Mouse (Mus musculus): Measurements from ENCODE around the gene Cbx4.

Gene Cbx4

DNA sequence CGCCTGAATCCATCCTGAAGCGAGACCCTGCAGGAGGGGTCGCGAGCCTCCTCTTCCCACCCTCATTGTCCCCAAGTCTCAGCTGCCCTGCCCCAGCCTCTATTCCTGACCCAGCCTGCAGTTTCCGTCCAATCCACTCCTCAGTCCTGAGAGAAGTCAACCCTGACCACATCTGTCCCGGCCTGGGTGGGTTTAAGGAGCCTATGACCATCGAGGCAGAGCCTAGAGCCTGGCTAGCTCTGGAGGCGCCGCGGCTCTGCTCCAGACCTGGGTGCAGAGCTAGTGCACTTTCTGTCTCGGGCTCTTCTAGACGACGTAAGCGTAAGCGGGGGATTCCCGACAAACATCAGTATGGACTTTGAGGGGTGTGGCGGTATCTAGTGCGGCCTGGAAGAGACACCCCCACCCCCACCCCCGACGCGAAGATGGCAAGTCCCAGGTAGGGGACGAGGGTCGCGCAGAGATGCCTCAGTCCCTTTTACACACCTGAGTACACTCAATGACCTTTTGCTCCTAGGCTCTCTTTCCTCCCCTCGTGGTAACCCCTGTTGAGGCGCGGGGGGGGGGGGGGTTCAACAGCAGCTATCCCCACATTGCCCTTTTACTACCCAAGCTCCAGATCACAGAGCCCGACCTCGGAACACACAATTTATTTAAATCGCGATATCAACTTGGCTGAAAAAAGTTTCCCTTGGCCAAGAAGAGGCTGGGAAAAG is 44.1 kb downstream of the Cbx4 start:
- DNase-seq (ENCODE audit: low spot score in 2 of 2), result no peak

DNA sequence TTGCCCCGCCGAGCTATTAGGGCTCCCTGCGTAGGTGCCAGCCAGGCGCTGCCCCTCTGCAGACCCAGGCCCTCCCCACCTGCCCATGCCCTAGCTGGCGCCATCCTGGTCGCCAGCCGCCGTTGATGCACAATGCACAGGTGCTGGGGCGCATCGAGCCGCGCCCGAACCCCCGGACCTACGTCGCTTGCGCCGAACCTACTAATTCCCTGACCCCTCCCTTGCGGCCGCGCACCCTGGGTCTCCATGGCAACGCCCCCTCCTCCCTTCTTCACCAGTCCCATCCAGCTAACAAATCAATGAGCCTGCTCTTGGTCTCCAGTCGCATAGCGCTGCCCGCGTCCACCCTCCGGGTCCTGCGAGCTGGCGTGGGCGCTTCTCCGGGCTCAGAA is 44.7 kb downstream of the Cbx4 start:
- DNase-seq (ENCODE audit: low spot score in 2 of 2), result peak in 1 of 2 experiments; percentile 79

DNA sequence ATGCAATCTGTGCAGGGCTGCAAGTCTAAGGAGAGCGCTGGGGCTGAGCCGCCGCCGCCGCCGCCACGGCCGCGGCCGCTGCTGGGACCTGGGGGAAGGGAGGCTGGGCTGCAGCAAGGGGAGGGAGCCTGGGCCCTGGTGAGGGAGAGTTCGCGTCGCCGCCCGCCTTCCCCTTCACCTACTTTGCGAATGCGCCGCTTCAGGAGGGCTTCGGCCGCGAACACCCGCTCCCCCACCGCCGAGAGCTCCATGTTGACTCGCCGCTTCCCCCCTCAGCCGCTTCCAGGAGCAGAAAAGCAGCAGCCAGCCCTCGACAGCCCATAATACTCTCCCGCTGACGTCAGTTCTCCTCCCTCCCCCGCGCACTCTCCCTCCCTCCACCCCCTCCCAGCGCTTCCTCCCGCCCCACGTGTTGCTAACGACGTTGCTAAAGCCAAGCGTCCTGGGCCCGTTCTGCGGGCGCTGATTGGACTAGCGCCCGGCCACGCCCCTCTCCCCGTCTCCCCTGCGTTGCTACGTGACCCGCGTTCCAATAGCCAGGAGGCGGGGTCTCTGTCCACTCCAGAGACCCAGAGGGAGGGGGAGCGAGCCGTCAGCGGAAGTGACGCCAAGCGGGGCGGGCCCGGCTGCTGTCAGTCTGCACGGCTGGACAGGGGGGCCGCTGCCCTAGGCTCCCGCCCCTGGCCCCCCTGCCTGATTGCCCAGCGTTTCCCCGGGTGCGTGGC is 45.3 kb downstream of the Cbx4 start, which contains the start of gene Cbx8:
Cbx8 (minus strand) TSS at position 370 of the 725 bp plus-strand sequence.
- DNase-seq (ENCODE audit: low spot score in 2 of 2), result peak; percentile 100

DNA sequence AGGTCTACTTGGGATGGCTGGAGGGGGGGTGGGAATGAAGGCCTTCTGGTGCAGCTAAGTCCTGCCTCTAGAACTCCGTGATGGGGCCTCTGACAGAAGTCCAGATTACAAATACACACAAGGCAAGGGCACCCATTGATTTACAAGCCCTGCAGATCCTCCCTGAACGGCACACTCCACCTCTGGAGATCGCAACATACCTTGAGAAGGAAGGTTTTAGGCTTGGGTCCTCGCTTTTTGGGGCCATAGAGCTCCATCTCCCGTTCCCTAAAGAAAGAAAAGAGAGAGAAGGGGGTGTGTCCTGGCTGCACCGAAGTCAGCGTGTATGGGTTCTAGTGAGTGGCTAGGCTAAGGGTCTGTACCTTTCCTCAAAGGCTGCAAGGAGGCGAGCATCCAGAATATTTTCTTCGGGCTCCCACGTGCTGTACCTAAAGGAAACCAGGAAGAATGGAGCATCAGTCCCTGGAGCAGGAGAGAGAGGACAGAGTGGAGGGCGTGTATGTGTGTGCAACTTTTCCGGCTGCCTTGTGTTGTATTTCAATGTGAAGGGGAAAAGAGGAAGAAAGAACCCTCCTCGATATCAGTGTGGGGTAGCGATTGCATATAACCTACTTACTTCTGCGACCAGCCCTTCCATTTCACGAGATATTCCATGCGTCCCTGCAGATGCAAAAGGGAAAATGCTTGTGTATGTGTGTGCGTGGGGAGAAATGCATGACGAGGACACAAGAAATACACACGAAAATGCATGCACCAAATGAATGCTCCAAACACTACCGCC is 46.1 kb downstream of the Cbx4 start:
- DNase-seq (ENCODE audit: low spot score in 2 of 2), result no peak

DNA sequence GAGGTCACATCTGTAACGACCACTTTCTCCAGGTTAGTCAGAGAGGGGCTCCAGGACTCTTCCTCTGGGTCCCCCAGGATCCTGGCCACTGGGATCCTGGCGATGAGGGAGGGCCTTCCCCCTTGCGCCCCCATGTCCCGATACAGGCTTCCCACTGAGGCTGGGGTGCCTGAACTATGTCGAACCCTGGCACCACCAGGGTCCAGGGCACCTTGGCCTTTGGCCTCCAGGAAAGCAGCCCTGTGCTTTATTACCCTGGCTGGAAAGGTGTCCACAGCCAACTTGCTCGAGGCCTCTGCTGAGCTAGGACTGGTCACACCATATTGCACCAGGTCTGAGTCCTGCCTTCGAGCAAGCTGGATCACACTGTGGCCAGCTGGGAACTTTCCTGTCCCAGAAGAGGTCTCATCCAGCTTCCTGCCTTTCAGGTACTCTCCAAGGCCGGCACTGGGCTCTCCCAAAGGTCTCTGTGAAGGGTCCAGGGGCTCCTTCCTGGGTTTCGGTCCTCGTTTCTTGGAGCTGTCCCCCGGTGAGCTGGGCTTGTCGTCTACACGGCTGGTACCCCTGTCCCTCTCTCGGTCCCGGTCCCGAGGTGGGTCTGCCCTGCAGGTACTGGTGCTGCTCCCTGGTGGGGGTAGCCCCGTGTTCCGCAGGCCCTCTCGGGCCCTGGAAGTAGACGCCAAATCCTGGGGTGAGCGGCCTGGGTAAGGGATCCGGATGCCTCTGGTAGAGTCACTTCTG is 47.1 kb downstream of the Cbx4 start:
- DNase-seq (ENCODE audit: low spot score in 2 of 2), result no peak

DNA sequence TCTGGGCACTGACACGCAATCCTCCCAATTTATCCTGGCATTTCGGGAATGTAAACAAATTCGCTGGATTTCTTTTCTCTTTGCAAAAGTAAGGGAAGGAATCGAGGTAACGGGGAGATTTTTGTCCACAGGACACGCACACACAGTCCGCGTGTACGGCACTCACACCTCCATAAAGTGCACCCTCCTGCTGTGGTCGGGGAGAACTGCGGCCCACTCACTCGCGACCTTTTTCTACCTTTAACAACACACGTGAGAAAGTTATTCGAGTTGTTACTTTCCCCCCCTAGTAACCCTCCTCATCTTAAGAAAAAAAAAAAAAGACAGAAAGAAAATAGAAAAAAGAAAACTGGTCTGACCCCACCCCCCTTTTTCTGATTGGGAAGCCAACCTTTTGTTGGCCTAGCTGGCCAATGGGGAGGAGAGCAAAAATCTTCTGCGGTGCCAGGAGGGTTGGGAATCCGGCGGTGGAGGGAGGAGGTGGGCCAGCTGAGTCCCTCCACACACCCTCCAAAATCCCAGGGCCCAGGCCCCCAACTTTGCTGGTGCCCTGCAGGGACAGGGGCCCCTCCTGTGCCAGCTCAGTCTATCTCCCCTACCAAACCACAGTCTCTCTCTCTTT is 48.1 kb downstream of the Cbx4 start:
- peak in 1 of 2 experiments; percentile 14 for DNase-seq (ENCODE audit: low spot score in 2 of 2)

DNA sequence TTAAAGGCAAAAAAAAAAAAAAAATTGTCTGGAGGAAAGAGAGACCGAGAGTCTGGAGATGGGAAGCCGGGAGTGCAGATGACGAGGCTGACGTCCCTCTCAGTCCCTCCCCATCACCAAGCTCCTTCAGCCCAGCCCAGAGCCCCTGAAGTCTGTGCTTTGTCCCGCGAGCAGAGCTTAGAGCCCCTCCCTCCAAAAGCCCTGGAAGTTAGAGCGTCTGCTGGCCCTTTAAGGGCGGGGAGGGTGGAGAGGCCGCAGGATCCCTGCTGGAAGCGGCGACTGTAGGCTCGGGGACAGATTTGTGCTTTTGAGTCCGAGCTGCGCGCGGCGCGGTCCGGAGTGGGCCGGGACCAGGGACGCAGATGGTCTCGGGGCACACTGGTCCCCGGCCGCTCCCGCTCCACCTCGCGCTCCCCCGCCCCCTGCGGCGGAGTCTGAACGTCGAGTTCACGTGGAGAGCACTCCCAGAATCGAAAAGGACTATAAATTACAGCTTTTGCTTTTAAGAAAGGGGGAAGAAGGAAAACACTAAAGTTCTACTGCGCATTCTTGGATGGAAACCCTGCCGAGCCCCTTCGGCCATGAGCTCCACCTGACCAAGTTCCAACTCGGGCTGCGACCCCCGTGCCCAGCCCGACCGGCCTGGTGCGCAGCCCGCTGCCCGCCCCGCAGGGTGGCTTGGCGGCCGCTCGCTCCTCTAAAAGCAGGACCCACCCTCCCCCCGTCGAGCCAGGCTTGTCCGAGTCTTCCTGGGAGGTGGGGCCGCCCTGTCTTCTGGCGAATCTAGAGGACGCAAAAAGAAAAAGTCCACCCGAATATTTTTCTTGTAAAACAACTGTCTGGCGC is 48.9 kb downstream of the Cbx4 start:
- no peak for DNase-seq (ENCODE audit: low spot score in 2 of 2)

DNA sequence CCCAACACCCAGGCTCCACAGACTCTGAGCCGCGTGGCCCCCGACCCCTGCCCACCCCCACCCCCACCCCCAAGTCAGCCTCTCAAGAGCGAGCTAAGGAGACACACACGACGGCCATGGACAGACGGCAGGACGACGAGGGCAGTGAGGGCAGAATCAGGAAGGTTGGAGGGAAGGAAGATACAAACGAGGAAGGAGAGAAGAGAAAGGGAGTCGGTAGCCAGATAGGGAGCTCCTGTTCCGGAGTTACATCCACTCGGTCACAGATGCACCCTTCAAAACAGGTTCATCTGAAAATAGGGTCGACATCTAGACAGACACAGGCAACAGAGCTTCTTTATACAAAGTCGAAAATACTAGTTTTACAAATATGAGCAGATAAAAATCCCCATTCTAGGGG is 49.6 kb downstream of the Cbx4 start:
- DNase-seq (ENCODE audit: low spot score in 2 of 2), result no peak

DNA sequence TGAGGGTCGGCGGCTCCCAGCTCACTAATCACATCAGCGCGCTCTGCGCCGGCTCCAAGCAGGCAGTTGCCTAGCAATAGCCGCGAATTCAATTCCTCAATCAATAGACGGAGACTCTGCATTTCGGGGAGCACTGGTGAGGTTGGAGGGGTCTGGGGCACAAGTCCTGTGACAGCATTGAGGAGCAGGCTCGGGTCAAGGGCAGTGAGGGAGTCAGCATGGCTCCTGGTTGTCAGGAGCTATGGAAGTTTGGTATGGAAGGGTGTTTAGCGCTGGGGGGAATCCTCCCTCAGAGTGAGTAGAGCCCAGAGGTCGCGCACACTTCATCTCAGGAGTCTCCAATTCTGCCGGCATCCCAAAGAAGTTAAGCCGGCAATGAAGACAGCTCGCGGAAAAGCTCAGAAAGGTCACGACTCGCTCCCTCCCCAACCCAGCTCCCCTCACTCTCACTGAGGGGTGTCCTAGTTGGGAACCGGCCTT is 50.3 kb downstream of the Cbx4 start:
- DNase-seq (ENCODE audit: low spot score in 2 of 2), result peak in 1 of 2 experiments; percentile 13

DNA sequence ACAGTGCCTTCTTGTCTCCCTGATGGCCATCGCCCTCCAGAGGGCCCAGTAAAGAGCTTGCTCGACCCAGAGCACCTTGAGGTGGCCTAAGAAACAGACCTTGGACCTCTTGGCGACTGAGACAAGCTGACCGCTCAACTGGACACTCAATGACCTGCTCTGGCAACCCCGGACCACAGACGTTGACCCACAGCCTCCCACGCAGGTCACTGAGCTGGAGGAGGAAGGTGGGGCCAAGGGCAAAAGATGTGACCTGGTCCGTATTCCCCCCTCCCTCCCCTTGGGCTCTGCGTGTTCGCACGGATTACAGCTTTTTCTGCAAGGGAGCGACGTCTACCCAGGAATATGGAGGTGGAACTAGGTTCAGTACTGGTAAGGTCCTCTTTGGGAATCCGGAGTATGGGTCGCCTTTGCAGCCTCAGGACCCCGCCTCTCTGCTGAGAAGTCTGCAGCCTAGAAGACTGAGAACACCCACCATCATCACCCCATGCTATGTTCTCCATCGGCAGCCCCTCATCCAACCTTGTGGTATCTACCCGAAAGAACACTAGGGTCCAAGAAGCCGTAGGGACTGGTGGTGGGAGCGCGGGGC is 50.8 kb downstream of the Cbx4 start:
- peak in 1 of 2 experiments; percentile 17 for DNase-seq (ENCODE audit: low spot score in 2 of 2)

DNA sequence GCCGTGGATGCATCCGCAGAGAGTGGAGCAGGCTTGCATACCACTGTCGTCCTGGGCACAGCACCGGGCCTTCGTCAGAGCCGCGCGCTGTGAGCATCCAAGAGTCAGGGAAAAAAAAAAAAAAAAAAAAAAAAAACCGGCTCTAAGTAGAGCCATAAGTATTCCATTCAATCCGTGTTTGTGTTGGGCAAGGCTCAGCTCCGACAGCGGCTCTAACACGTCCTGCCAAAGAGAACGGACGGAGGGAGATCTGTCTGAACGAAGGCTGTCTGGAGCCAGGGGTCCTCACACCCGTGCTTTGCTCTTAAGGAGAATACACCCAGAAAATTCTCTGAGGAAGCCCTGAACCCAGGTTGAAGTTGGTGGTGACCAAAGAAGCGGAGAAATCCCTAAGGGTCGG is 51.4 kb downstream of the Cbx4 start:
- DNase-seq (ENCODE audit: low spot score in 2 of 2), result peak in 1 of 2 experiments; percentile 13

DNA sequence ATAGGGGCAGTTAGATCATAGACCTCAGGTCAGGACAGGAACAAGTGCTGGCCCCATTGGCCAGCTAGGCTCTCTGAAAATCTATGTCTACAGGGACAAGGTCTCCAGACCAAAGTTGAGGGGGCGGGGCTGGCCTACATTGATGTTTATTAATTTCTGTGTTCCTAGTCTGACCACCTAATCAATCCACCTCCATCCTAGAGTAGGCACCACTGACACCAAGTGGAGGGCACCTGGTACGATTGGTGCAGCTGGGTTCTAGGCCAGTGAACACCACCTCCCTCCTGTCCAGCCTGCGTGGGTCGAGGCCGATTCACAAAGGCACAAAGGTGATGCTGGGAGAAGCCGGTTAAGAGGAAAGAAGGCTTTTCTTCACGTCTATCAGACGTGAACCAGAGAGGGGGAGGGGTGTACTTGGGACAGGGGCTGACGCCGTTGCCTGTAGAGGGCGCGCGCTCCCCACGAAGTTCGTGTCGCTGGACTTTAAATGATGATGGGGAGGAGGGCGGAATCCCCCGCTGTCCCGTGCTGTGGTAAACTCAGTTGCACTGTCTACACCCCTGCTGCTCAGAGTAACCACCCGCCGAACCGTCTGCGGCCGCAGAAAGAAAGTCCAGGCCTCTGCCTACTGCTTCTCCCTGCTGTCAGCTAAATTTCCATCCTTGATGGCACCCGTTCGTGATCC is 52.0 kb downstream of the Cbx4 start:
- peak; percentile 18 to 72 for DNase-seq (ENCODE audit: low spot score in 2 of 2)

Data from frontal cortex, postnatal 10 days (tissue).